Mouse (Mus musculus): Measurements from ENCODE around the gene Zc3h6. TPM values are rescaled to one million over a fixed set of nuclear protein-coding genes. Genes with fewer than 3 reads are reported as not detected.

Gene Zc3h6
- 0.78 and 1.1 TPM in 2 replicates for polyA plus RNA-seq (2016; fragmentation: Nextera tagmentation; extraction: Ambion mirVana)

DNA sequence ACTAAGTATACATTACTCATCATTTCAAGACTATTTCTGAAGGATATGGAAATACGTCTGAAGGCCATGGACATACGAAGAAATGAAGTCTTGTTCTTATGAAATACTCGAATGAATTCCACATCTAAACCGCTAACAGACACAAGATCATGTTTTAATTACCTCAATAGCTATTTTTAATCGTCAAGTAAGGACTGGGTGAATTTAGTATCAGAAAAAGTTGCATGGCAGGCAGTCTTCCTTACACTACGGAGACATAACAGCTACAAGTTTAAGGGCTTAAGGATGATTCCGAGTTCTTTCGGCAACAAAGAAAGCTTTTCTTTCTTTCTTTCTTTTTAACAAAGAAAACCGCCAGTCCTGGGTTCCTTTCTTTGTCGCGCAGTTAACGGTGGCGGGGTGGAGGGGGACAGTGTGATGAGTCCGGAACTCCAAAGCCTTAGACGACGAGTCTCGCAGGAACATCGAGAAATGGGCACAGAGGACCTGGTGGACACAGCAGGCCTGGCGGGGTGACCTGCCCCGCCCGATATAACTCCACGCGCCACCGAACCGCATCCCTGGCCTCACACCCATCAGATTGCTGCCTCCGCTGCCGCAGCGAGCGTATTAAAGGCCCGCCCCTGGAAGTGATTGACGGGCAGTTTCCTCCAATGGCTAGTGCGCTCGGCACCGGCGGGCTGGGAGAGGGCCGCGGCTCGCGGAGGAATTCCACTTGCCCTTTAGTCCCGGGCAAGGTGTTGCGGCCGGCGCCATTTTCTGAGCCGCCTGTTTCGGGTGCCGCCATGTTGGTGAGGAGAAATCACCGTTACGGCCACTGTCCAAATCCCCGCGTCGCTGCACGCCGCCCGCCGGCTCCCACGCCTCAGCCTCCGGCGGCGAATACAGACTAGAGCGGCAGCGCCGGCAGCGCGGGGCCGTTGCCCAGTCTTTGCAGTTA, at the start of gene Zc3h6:
Zc3h6 (plus strand) TSS at position 762 of the 940 bp plus-strand sequence.
- WGBS, result 2% methylated on average over 65 of the region's 65 CpGs
- H3K27ac ChIP-seq, result peak within 1 kb of the TSS; percentile 100
- peak within 1 kb of the TSS; percentile 88 for H3K4me3 ChIP-seq
- H3K4me1 ChIP-seq, result peaks cover 7% of the 10 kb centered on the region; the same call in 1 of the 2 replicates
- no peaks in the 10 kb centered on the region for H3K36me3 ChIP-seq
- H3K27me3 ChIP-seq (ENCODE audit: insufficient read depth, poor library complexity, severe bottlenecking), result no peaks in the 10 kb centered on the region
- H3K9me3 ChIP-seq, result no peaks in the 10 kb centered on the region
- peak; percentile 99 for DNase-seq (ENCODE audit: low spot score)

- DNase-seq (ENCODE audit: low spot score), result no peak
- 82% methylated on average over 4 of the region's 4 CpGs for WGBS
- H3K27me3 ChIP-seq (ENCODE audit: insufficient read depth, poor library complexity, severe bottlenecking), result no peaks in the 10 kb centered on the region
- H3K36me3 ChIP-seq, result peaks cover 30% of the 10 kb centered on the region
- H3K27ac ChIP-seq, result no peak overlapping the region
- no peak overlapping the region for H3K4me3 ChIP-seq
- H3K9me3 ChIP-seq, result no peaks in the 10 kb centered on the region
- H3K4me1 ChIP-seq, result no peaks in the 10 kb centered on the region
Measured at GRCm38 (mm10) chr2:128924799-128925198, 42.4 kb upstream of the Zc3h6 start.

GRCm38 (mm10) chr2:128928446-128928845, 38.8 kb upstream of the Zc3h6 start:
- DNase-seq (ENCODE audit: low spot score), result no peak
- H3K36me3 ChIP-seq, result peaks cover 43% of the 10 kb centered on the region
- no peaks in the 10 kb centered on the region for H3K27me3 ChIP-seq (ENCODE audit: insufficient read depth, poor library complexity, severe bottlenecking)
- H3K9me3 ChIP-seq, result no peaks in the 10 kb centered on the region
- no peaks in the 10 kb centered on the region for H3K4me1 ChIP-seq
- no peak overlapping the region for H3K4me3 ChIP-seq
- H3K27ac ChIP-seq, result no peak overlapping the region
- 72% methylated on average over 3 of the region's 3 CpGs for WGBS

DNA sequence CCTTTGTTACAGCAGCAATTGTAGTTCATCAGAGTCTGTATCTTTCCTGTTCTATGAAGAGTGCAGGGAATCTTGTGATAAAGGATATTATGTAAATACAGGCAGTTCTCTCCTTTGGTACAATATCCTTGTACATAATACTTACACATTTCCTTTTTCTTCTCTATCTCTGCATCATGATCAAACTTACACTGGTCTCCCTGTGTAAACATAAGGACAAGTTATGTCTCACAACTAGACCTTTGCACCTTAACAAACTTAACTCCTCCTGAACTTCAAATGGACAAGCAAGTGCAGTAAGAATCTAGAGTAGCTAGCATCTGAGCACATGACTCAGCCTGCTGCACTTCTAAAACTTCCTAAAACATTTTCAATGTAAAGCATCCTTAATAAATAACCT, 36.5 kb upstream of the Zc3h6 start:
- Histone ChIP-seq H3K36me3 (peaks cover 40% of the 10 kb centered on the region), H3K9me3 (no peaks in the 10 kb centered on the region), H3K27me3 (ENCODE audit: insufficient read depth, poor library complexity, severe bottlenecking) (no peaks in the 10 kb centered on the region), H3K4me3 (no peak overlapping the region), H3K4me1 (no peaks in the 10 kb centered on the region), H3K27ac (no peak overlapping the region)
- DNase-seq (ENCODE audit: low spot score), result no peak

- Histone ChIP-seq H3K4me1 (no peaks in the 10 kb centered on the region), H3K4me3 (no peak overlapping the region), H3K9me3 (no peaks in the 10 kb centered on the region), H3K27ac (no peak overlapping the region), H3K36me3 (peaks cover 26% of the 10 kb centered on the region), H3K27me3 (ENCODE audit: insufficient read depth, poor library complexity, severe bottlenecking) (no peaks in the 10 kb centered on the region)
- 81% methylated on average over 3 of the region's 3 CpGs for WGBS
- no peak for DNase-seq (ENCODE audit: low spot score)
Measured at GRCm38 (mm10) chr2:128936256-128936655, 30.9 kb upstream of the Zc3h6 start.

DNA sequence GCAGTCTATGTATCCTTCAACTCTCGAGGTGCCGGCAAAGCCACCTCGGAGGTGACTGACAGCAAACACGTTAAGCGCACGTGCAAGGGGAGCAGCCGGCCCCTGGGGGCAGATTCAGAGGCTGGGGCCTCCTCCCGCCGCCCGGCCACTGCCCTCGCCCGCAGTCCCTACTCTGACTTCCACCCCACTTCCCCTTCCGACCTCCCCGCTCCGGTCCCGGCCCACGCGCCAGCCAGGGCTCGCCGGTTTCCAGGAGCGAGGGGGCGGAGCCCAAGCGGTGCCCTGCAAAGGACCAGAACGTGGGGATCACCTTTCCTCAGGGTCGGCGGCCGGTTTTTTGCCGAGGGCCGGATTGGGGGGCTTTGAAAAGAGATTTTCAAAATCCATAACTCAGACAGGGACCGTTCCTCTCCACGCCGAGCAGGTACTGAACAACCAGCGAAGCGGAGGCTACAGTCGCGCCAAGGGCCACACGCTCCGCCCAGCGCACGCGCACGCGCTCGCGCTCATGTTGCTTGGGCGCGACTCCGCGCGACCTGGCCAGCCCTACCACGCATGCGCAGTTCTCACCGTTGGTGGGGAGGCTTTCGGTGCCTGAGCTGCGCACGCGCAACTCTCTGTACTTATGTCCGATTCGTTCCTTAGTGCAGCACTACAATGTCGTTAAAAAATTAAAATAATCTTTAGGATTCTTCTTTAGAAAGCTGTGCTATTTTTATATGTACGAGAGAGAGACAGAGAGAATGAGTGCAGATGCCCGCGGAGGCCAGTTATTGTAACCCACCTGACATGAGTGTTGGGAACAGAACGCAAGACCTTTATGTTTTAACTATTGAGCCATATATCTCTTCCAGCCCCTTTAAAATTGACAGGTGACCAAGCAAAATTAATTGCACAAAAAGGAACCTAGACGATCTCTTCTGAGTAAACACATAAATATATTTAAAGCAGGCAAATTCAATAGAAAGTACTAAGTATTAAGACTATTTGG, 23.4 kb upstream of the Zc3h6 start, which contains the start of gene Zc3h8:
Zc3h8 (minus strand) TSS at position 540 of the 991 bp plus-strand sequence.
- peak within 1 kb of the TSS; percentile 93 for H3K27ac ChIP-seq
- 2% methylated on average over 65 of the region's 65 CpGs for WGBS
- no peaks in the 10 kb centered on the region for H3K9me3 ChIP-seq
- 0 out of 2 replicates have a peak, but pooled peaks cover under 1% of the 10 kb centered on the region for H3K36me3 ChIP-seq
- H3K4me3 ChIP-seq, result peak within 1 kb of the TSS; percentile 78
- H3K27me3 ChIP-seq (ENCODE audit: insufficient read depth, poor library complexity, severe bottlenecking), result no peaks in the 10 kb centered on the region
- DNase-seq (ENCODE audit: low spot score), result peak; percentile 96
- 0 out of 2 replicates have a peak, but pooled peaks cover 4% of the 10 kb centered on the region for H3K4me1 ChIP-seq

DNA sequence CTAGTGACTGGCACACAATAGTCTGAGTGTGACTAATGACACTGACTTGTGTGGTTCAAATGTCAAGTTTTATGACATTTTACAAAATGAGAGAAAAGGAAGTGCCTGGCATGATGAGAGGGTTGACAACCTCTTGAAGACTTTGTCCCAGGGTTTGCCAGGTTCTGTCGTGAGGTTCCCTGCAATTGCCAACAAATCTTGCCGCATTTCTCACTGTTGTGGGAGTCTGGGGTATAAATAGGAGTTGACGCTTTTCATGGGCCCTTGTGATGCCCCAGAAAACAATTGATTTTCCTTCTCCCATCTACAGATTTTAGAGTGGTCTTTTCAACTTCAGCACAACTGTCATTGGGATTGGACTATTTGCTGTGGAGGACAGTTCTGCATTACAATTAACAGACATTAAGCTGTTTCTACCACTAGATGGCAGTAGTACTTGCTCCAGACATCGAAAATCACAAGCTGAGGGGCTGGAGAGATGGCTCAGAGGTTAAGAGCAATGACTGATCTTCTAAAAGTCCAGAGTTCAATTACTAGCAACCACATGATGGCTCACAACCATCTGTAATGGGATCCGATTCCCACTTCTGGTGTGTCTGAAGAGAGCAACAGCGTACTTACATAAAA, 19.1 kb upstream of the Zc3h6 start:
- no peaks in the 10 kb centered on the region for H3K4me1 ChIP-seq
- H3K27me3 ChIP-seq (ENCODE audit: insufficient read depth, poor library complexity, severe bottlenecking), result no peaks in the 10 kb centered on the region
- H3K9me3 ChIP-seq, result no peaks in the 10 kb centered on the region
- no peak overlapping the region for H3K4me3 ChIP-seq
- H3K27ac ChIP-seq, result no peak overlapping the region
- 33% methylated on average over 6 of the region's 6 CpGs for WGBS
- no peaks in the 10 kb centered on the region for H3K36me3 ChIP-seq
- DNase-seq (ENCODE audit: low spot score), result no peak

- H3K27me3 ChIP-seq (ENCODE audit: insufficient read depth, poor library complexity, severe bottlenecking), result no peaks in the 10 kb centered on the region
- H3K9me3 ChIP-seq, result no peaks in the 10 kb centered on the region
- no peak overlapping the region for H3K4me3 ChIP-seq
- no peak overlapping the region for H3K27ac ChIP-seq
- DNase-seq (ENCODE audit: low spot score), result no peak
- H3K36me3 ChIP-seq, result no peaks in the 10 kb centered on the region
- H3K4me1 ChIP-seq, result no peaks in the 10 kb centered on the region
Measured at GRCm38 (mm10) chr2:128954186-128954585, 13.0 kb upstream of the Zc3h6 start.

- DNase-seq (ENCODE audit: low spot score), result no peak
- H3K4me1 ChIP-seq, result peaks cover 7% of the 10 kb centered on the region; the same call in 1 of the 2 replicates
- no peaks in the 10 kb centered on the region for H3K9me3 ChIP-seq
- WGBS, result 57% methylated on average over 5 of the region's 5 CpGs
- H3K36me3 ChIP-seq, result no peaks in the 10 kb centered on the region
- H3K27me3 ChIP-seq (ENCODE audit: insufficient read depth, poor library complexity, severe bottlenecking), result no peaks in the 10 kb centered on the region
- H3K27ac ChIP-seq, result peak overlapping the region; percentile 100
- H3K4me3 ChIP-seq, result no peak overlapping the region
Measured at GRCm38 (mm10) chr2:128965505-128966105, 1.6 kb upstream of the Zc3h6 start.

DNA sequence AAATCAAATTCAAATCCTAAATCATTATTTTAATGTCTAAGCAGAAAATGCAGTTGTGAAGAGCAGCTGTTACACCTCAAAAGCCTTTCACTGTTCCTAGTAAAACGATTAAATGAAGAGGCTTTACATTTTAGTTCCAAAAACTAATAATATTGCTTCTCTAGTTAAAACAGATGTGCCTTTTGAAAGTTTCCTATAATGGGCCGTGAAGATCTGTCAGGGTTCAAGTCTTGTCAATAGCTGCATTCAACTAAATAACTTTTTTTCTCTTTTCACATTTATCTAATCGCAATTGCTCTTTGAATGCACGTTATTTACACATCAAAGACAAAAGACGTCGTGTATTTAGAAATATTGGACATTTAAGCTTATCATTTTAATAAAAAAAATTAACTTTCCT, 966 bp upstream of the Zc3h6 start:
- H3K4me1 ChIP-seq, result peaks cover 7% of the 10 kb centered on the region; the same call in 1 of the 2 replicates
- H3K27ac ChIP-seq, result peak overlapping the region; percentile 100
- H3K9me3 ChIP-seq, result no peaks in the 10 kb centered on the region
- H3K27me3 ChIP-seq (ENCODE audit: insufficient read depth, poor library complexity, severe bottlenecking), result no peaks in the 10 kb centered on the region
- no peaks in the 10 kb centered on the region for H3K36me3 ChIP-seq
- peak overlapping the region; percentile 88 for H3K4me3 ChIP-seq
- WGBS, result 33% methylated on average over 6 of the region's 6 CpGs
- no peak for DNase-seq (ENCODE audit: low spot score)

GRCm38 (mm10) chr2:128967661-128968441, 649 bp downstream of the Zc3h6 start, which contains the start of gene Gm10762:
Gene Gm10762 (minus strand): TSS chr2:128967725.
- Histone ChIP-seq H3K36me3 (no peaks in the 10 kb centered on the region), H3K4me1 (peaks cover 7% of the 10 kb centered on the region; the same call in 1 of the 2 replicates)
- 2% methylated on average over 80 of the region's 80 CpGs for WGBS

More at GRCm38 (mm10) chr2:128967661-128968441, 649 bp downstream of the Zc3h6 start, which contains the start of gene Gm10762:
- Histone ChIP-seq H3K27ac (peak within 1 kb of the TSS; percentile 100), H3K9me3 (no peaks in the 10 kb centered on the region), H3K4me3 (peak within 1 kb of the TSS; percentile 88), H3K27me3 (ENCODE audit: insufficient read depth, poor library complexity, severe bottlenecking) (no peaks in the 10 kb centered on the region)
- DNase-seq (ENCODE audit: low spot score), result peak; percentile 94

Measured in heart, embryonic 10.5 days (tissue).